Mouse (Mus musculus) liver, embryonic 14.5 days (tissue): ENCODE results near the gene Hoga1.

ENCODE experiments used
- CTCF ChIP-seq: IDR thresholded peaks from 2 replicates; pipeline ENCODE4 v1.5.1; 2016; ENCODE audit warnings: antibody characterized with exemption, low read depth, control low read depth
- EP300 ChIP-seq: IDR thresholded peaks from 2 replicates; pipeline ENCODE4 v1.6.1; 2016; ENCODE audit warnings: antibody characterized with exemption, low read depth

GRCm38 (mm10) chr19:42079950-42080349, 34.5 kb downstream of the Hoga1 start:
- TF ChIP-seq CTCF (no peak), EP300 (no peak)
